Mouse (Mus musculus) urinary bladder, postnatal 25 days (tissue): Measurements from ENCODE around the gene Lyz2.
"Not testable (repeated sequence)": the region's sequence is repeated elsewhere in the genome, so short reads cannot be mapped to it uniquely, and the experiment has no call there.

Experiments used
- DNase-seq: peaks from one replicate; pipeline ENCODE4 v3.0.0; 2022; ENCODE audit warnings: low spot score

Lyz2 gene

GRCm38 (mm10) chr10:117282049-117282448 lies at the start of gene Lyz2:
TSS of gene Lyz2 (minus strand) at chr10:117282321.
- no peak for DNase-seq

- no peak for DNase-seq
These were observed 48.4 kb upstream of the Lyz2 start for GRCm38 (mm10) chr10:117330521-117330920.

- no peak for DNase-seq
These were observed 41.7 kb upstream of the Lyz2 start for GRCm38 (mm10) chr10:117323782-117324181.

- no peak for DNase-seq
These were observed 40.5 kb upstream of the Lyz2 start for GRCm38 (mm10) chr10:117322630-117323029.

DNA sequence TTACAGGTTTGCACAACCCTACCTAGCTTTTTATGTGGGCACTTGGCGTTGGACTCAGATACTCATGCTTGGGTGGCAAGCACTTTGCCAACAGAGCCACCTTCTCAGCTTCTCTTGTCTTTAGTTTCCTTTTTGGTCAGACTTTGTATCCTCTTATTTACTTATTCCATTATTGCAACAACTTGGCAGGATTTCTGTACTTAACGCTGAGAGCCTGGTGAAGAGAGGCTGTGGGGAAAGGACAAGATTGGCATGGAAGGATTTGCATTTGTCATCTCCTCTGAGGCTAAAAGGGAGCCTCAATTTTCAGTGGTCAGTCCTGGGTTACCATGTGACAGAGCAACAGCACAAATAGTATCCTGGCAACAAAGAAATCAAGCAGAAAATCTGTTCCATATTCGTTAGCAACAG lies 38.5 kb upstream of the Lyz2 start:
- no peak for DNase-seq

- DNase-seq: no peak
These were observed 34.3 kb upstream of the Lyz2 start for GRCm38 (mm10) chr10:117316391-117316790.

- DNase-seq: no peak
These were observed 31.0 kb upstream of the Lyz2 start for GRCm38 (mm10) chr10:117313133-117313532.

GRCm38 (mm10) chr10:117312168-117312567 lies 30.0 kb upstream of the Lyz2 start:
- DNase-seq: no peak

- DNase-seq: no peak
These were observed 22.2 kb upstream of the Lyz2 start for GRCm38 (mm10) chr10:117304371-117304770.

- no peak for DNase-seq
These were observed 19.6 kb upstream of the Lyz2 start for GRCm38 (mm10) chr10:117301688-117302087.

GRCm38 (mm10) chr10:117299901-117300520 lies 17.9 kb upstream of the Lyz2 start:
- no peak for DNase-seq

DNA sequence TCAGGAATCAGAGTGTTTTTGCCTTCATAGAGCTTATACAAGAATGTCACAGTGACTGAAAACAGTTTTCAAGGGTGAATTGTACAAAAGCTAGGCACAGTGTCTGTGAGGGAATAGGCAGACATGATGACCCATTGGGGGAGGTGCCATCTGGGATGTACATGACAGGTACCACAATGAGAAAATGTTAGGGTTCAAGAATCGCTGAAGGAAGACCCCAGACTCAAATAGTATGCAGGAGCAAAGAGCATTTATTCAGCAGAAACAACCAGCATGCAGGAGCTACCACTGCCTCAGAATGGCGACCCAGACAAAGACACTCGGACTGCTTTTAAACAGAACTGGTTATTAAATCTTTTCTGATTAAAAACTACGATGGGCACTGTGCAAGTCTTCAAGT lies 17.0 kb upstream of the Lyz2 start:
- no peak for DNase-seq

DNA sequence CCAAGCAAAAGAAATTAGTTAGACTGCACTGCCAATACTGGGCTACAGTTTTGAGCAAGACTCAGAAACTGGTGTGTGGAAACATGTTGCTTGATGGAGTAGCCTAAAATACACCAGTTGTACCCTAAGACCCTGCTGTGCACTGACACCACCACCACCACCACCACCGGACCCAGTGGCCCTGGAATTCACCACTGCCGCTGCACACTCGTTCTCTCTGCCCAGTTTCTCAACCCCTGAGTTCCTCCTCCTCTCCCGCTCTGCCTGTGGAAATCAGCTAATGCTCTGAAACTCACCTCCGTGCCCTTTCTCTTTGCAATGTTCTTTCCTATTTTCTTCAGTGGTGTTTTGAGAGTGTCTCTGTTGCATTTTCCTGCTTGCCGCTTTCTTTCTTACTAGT lies 16.2 kb upstream of the Lyz2 start:
- no peak for DNase-seq

GRCm38 (mm10) chr10:117292671-117293070 lies 10.6 kb upstream of the Lyz2 start, which contains the start of gene Lyz1:
TSS of gene Lyz1 (minus strand) at chr10:117292868.
- no peak for DNase-seq

GRCm38 (mm10) chr10:117290936-117291335 lies 8.8 kb upstream of the Lyz2 start:
- not testable (repeated sequence) for DNase-seq

DNA sequence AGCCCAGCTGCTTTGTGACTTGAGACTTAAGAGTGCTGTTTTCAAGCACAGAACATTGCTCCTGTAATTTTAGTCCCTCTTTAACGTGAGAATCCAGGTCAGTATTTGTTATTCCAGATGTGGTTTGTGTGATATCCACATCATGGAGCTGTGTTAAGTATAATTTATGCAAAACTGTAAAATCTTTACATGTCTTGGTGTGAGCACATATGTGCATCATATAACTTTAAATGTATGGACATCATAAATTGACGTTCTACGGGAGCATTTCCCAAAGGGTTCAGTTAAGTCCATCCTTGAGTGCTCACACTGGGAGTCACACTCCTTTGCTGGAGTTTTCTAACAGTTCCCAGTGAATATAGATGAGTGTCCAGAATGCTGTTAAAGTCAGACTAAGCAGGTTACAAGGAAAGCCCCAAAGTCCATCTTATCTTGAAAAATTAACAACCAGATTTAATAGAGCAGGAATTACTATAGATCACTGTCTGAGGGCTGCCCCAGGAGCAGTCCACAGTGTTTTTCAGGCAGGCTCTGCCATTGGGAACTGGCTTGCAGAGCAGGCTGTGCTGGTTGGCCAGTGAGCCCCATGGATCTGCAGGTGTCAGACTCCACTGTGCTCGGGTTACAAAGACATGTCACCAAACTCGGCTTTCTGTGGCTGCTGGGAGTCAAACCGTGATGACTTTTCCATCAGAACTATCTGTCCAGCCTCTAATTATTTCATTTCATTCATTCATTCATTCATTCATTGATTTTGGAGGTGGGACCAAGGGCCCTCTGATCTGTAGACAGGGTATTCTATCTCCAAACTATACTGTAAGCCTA lies 8.1 kb upstream of the Lyz2 start:
- no peak for DNase-seq

GRCm38 (mm10) chr10:117289034-117289505 lies 6.9 kb upstream of the Lyz2 start:
- not testable (repeated sequence) for DNase-seq

DNA sequence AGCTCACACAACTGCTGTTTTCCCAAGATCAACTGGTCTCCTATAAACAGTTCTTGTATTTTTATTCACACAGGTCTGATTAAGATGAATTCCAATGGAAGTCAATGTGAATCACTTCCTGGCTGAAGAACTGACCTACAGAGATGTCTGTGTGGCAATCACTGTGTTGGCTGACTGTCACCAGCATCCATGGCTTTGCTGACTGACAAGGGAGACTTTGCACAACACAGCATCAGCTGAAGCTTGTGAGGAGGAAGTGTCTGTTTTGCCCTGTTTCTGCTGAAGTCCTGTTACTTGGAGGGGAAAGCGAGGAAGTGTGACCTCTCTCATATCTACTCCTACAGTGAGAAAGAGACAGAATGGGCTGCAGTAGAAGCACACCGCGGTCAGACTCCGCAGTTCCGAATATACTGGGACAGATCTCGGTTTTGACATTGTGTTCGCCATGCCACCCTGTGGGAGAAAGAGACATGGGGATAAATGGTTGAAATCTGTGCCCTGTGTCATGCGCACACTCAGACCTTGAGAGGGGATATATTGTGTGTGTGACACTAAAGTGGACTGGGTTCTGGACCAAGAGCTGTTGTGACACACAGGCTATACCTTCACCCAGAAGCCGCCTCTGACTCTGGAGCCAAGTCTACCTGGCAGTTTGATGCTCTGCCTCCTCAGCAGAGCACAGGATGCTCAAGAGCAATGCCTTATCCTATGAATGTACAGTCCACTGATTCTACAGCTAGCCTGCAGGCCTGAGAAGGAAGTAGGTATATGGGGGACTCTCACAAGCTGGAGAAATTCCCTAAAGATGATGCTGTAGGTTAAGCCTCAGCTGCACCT lies 6.3 kb upstream of the Lyz2 start:
- no peak for DNase-seq

DNA sequence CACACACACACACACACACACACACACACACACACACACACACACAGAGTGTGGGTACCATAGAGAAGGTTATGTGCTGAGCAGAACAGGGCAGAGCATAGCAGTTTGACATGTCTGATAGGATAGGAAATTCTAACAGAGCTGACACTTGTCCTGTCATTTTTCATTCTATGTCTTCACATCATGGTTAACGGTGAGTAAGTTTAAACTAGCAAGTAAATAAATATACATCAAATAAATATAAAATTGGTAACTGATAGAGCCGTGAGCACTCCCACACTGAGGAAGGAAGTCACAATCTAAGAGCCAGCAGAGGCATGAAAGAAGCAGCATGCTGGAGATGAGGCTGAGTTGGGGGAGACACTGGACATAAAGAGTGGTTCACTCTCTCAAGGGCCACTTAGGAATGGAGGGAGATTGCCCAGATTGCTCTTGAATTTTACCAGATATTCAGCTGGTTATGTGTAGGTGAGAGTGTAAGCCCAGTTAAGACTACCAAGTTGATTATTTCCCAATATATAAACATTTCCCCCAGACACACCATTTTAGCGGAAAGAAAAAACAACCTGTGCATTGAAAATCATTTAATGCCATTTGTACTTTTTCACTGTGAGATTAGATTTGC lies 5.2 kb upstream of the Lyz2 start:
- DNase-seq: no peak

GRCm38 (mm10) chr10:117286366-117286970 lies 4.3 kb upstream of the Lyz2 start:
- DNase-seq: no peak

DNA sequence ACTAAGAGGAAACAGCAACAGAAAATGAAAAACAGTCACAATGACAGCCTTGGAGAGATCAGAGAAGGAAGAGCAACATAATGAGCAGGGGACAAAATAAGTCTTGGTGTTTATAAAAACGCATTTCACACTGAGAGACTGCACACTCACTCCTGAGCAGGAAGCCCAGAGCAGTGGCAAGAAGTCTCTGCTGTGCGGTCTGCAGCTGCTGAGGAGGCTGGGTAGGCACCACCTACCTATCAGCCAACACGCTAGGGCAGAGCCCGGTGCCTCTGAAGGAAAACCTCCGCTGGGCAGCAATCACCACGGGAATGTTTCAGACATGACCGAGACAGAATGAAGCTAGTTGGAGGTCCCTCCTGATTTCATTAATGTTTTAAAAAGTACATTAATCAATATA lies 3.5 kb upstream of the Lyz2 start:
- DNase-seq: not testable (repeated sequence)
